ENCODE assay signal across 23 mouse cellular contexts in genomic region chr6:48636515-48636914, GRCm38 (mm10). TPM values are rescaled to one million over a fixed set of nuclear protein-coding genes. Genes with fewer than 3 reads are reported as not detected.
A peak's percentile ranks its signal among the peaks of the same experiment; 100 is the strongest.
DNase-seq lines count a peak whose midpoint lies in the region; ATAC-seq and TF ChIP-seq lines count a peak whose summit lies in the region.
"Had no signal": no experiment of that assay in that cellular context is flagged by ENCODE, and none has a peak within 500 bp of the region (broad histone marks: within the 10 kb centered on the region; RNA-seq: fewer than 3 reads in every experiment).

No protein-coding gene starts in this region.

- DNase-seq in cerebellum, postnatal 25 days = peak; percentile 1 to 2
- DNase-seq in cerebellum, postnatal 10 days = no peak
- peak; percentile 6 for DNase-seq in liver, postnatal 0 days
- DNase-seq in liver = no peak
- DNase-seq in retina, postnatal 1 day = peak; percentile 43
- DNase-seq in kidney, postnatal 4 days = no peak
- DNase-seq in forebrain, postnatal 0 days = no peak
- DNase-seq: cerebellum, adult 11-12 months; liver, embryonic 13.5 days; spleen, adult 18-20 months; thymus, postnatal 14 days had no signal

- H3K9ac ChIP-seq in liver, postnatal 0 days (replicated peaks) = no peak overlapping the region
- no peak overlapping the region for H3K9ac ChIP-seq in heart, embryonic 12.5 days
- H3K9ac ChIP-seq in forebrain, postnatal 0 days = no peak overlapping the region
- H3K9ac ChIP-seq: liver, embryonic 13.5 days; stomach, embryonic 15.5 days had no signal

- no peaks in the 10 kb centered on the region for H3K27me3 ChIP-seq in liver, postnatal 0 days (ENCODE audit: insufficient read depth, low read length)
- H3K27me3 ChIP-seq in heart, embryonic 12.5 days (replicated peaks) = peaks cover 7% of the 10 kb centered on the region; the same call in 1 of the 2 replicates
- no peaks in the 10 kb centered on the region for H3K27me3 ChIP-seq in forebrain, postnatal 0 days (ENCODE audit: insufficient read depth, low read length)
- H3K27me3 ChIP-seq: liver, embryonic 13.5 days; stomach, embryonic 15.5 days had no signal

- no peak overlapping the region for H3K27ac ChIP-seq in liver, postnatal 0 days (ENCODE audit: low read depth)
- 0 out of 2 replicates have a peak overlapping the region, but pooled peaks have one; percentile 2 for H3K27ac ChIP-seq in heart, embryonic 12.5 days (ENCODE audit: poor library complexity, severe bottlenecking)
- H3K27ac ChIP-seq in forebrain, postnatal 0 days (ENCODE audit: low read depth, low read length) = no peak overlapping the region
- H3K27ac ChIP-seq: layer of hippocampus, adult 2 months; liver, embryonic 13.5 days; stomach, embryonic 15.5 days had no signal

- H3K9me3 ChIP-seq in liver, postnatal 0 days (ENCODE audit: low read length) = no peaks in the 10 kb centered on the region
- no peaks in the 10 kb centered on the region for H3K9me3 ChIP-seq in heart, embryonic 12.5 days (replicated peaks)
- no peaks in the 10 kb centered on the region for H3K9me3 ChIP-seq in forebrain, postnatal 0 days (ENCODE audit: low read length)
- H3K9me3 ChIP-seq: liver, embryonic 13.5 days; stomach, embryonic 15.5 days had no signal

- no peak for TF ChIP-seq CTCF in liver, postnatal 0 days (IDR thresholded peaks at IDR 0.05; ENCODE audit: low read depth)
- TF ChIP-seq CTCF in forebrain, postnatal 0 days (IDR thresholded peaks at IDR 0.05; ENCODE audit: low read depth) = no peak

- ATAC-seq in liver, postnatal 0 days = no peak
- no peak for ATAC-seq in heart, embryonic 12.5 days (ENCODE audit: insufficient number of reproducible peaks, low FRiP score)
- ATAC-seq in forebrain, postnatal 0 days = no peak
- ATAC-seq: forebrain, embryonic 14.5 days; intestine, postnatal 0 days; midbrain, embryonic 16.5 days had no signal

- TF ChIP-seq EP300 in liver, postnatal 0 days (IDR thresholded peaks at IDR 0.05; ENCODE audit: low read depth) = no peak

- 76% methylated on average over 6 of the region's 6 CpGs for WGBS in liver, postnatal 0 days (ENCODE audit: insufficient replicate concordance)
- 31% methylated on average over 6 of the region's 6 CpGs for WGBS in heart, embryonic 12.5 days
- 46% methylated on average over 6 of the region's 6 CpGs for WGBS in forebrain, postnatal 0 days

- no peaks in the 10 kb centered on the region for H3K4me1 ChIP-seq in liver, postnatal 0 days (ENCODE audit: insufficient read depth)
- peaks cover 8% of the 10 kb centered on the region for H3K4me1 ChIP-seq in heart, embryonic 12.5 days (replicated peaks)
- no peaks in the 10 kb centered on the region for H3K4me1 ChIP-seq in forebrain, postnatal 0 days (ENCODE audit: insufficient read depth)

- H3K4me3 ChIP-seq in liver, postnatal 0 days (ENCODE audit: low read depth, low read length) = no peak overlapping the region
- no peak overlapping the region for H3K4me3 ChIP-seq in heart, embryonic 12.5 days
- no peak overlapping the region for H3K4me3 ChIP-seq in forebrain, postnatal 0 days (ENCODE audit: low read depth, low read length)
- H3K4me3 ChIP-seq: layer of hippocampus, adult 2 months; liver, embryonic 13.5 days; stomach, embryonic 15.5 days had no signal

- no peak overlapping the region for H3K4me2 ChIP-seq in liver, postnatal 0 days (ENCODE audit: low read depth, low read length)
- H3K4me2 ChIP-seq in heart, embryonic 12.5 days = no peak overlapping the region
- no peak overlapping the region for H3K4me2 ChIP-seq in forebrain, postnatal 0 days (ENCODE audit: low read depth)
- H3K4me2 ChIP-seq: liver, embryonic 13.5 days; stomach, embryonic 15.5 days had no signal

- no peaks in the 10 kb centered on the region for H3K36me3 ChIP-seq in liver, postnatal 0 days (replicated peaks; ENCODE audit: insufficient read depth, low read length)
- H3K36me3 ChIP-seq in heart, embryonic 12.5 days = no peaks in the 10 kb centered on the region
- H3K36me3 ChIP-seq in forebrain, postnatal 0 days (ENCODE audit: insufficient read depth) = 0 out of 2 replicates have a peak, but pooled peaks cover 4% of the 10 kb centered on the region
- H3K36me3 ChIP-seq: liver, embryonic 13.5 days; stomach, embryonic 15.5 days had no signal

RNA-seq across cellular contexts. Expression of gene AI854703, which starts 10.0 kb away (rescaled TPM):
- polyA plus RNA-seq in liver, postnatal 0 days (2015; fragmentation: Nextera tagmentation; extraction: Ambion mirVana) = 0.16 and 0.20 TPM in 2 replicates
- 1.3 TPM in 2 replicates for polyA plus RNA-seq in heart, embryonic 12.5 days (2016; fragmentation: Nextera tagmentation; extraction: Ambion mirVana)
- 24.4 and 24.5 TPM in 2 replicates for total RNA-seq in forebrain, postnatal 0 days (2014; rRNA removed)
- polyA plus RNA-seq in forebrain, postnatal 0 days (2015; fragmentation: Nextera tagmentation; extraction: Ambion mirVana) = 18.5 and 23.8 TPM in 2 replicates
- total RNA-seq: MEL had no signal

RNA-seq across cellular contexts. Expression of gene Gimap8, which starts 10.5 kb away (rescaled TPM):
- 1.1 TPM in 2 replicates for polyA plus RNA-seq in liver, postnatal 0 days (2015; fragmentation: Nextera tagmentation; extraction: Ambion mirVana)
- polyA plus RNA-seq in heart, embryonic 12.5 days (2016; fragmentation: Nextera tagmentation; extraction: Ambion mirVana) = 0.90 and 1.2 TPM in 2 replicates
- total RNA-seq in forebrain, postnatal 0 days (2014; rRNA removed) = 0.69 and 2.2 TPM in 2 replicates
- polyA plus RNA-seq in forebrain, postnatal 0 days (2015; fragmentation: Nextera tagmentation; extraction: Ambion mirVana) = 0.45 and 0.46 TPM in 2 replicates
- total RNA-seq: MEL had no signal

RNA-seq across cellular contexts. Expression of gene Zfp775, which starts 34.7 kb away (rescaled TPM):
- 0.93 and 1.8 TPM in 2 replicates for polyA plus RNA-seq in liver, postnatal 0 days (2015; fragmentation: Nextera tagmentation; extraction: Ambion mirVana)
- 5.6 and 5.8 TPM in 2 replicates for polyA plus RNA-seq in heart, embryonic 12.5 days (2016; fragmentation: Nextera tagmentation; extraction: Ambion mirVana)
- 10.2 and 10.3 TPM in 2 replicates for total RNA-seq in forebrain, postnatal 0 days (2014; rRNA removed)
- 8.9 and 11.5 TPM in 2 replicates for polyA plus RNA-seq in forebrain, postnatal 0 days (2015; fragmentation: Nextera tagmentation; extraction: Ambion mirVana)
- total RNA-seq: MEL had no signal

RNA-seq across cellular contexts. Expression of gene Gimap9, which starts 39.4 kb away (rescaled TPM):
- polyA plus RNA-seq in liver, postnatal 0 days (2015; fragmentation: Nextera tagmentation; extraction: Ambion mirVana) = 10.2 and 10.9 TPM in 2 replicates
- polyA plus RNA-seq in heart, embryonic 12.5 days (2016; fragmentation: Nextera tagmentation; extraction: Ambion mirVana) = 8.7 and 9.4 TPM in 2 replicates
- total RNA-seq in forebrain, postnatal 0 days (2014; rRNA removed) = 1.4 and 1.5 TPM in 2 replicates
- polyA plus RNA-seq in forebrain, postnatal 0 days (2015; fragmentation: Nextera tagmentation; extraction: Ambion mirVana) = 0.79 and 1.3 TPM in 2 replicates

RNA-seq across cellular contexts. Expression of gene Gm44965, which starts 42.8 kb away (rescaled TPM):
- polyA plus RNA-seq in liver, postnatal 0 days (2015; fragmentation: Nextera tagmentation; extraction: Ambion mirVana) = not detected in 2 replicates
- polyA plus RNA-seq in heart, embryonic 12.5 days (2016; fragmentation: Nextera tagmentation; extraction: Ambion mirVana) = not detected in 2 replicates
- total RNA-seq in forebrain, postnatal 0 days (2014; rRNA removed) = not detected in 2 replicates
- 1.2 TPM in 1 of 2 replicates, not detected in the other for polyA plus RNA-seq in forebrain, postnatal 0 days (2015; fragmentation: Nextera tagmentation; extraction: Ambion mirVana)
- total RNA-seq: adrenal gland, adult 18-20 months; layer of hippocampus, adult 2 months; left cerebral cortex, postnatal 36 days; MEL had no signal
- polyA plus RNA-seq: forebrain, embryonic 14.5 days; hindbrain, embryonic 11.5 days; intestine, postnatal 0 days; kidney, embryonic 16.5 days; liver, embryonic 13.5 days; lung, embryonic 16.5 days; midbrain, embryonic 16.5 days; stomach, embryonic 15.5 days had no signal

Comparison
In these comparisons a context has a peak if more than half of its experiments do, and no peak if none do; other contexts are left out.
1. DNase-seq: peak in cerebellum, postnatal 25 days (2 of 2), liver, postnatal 0 days (single experiment) and retina, postnatal 1 day (single experiment); none in cerebellum, postnatal 10 days (0 of 2), liver (single experiment), kidney, postnatal 4 days (0 of 2) and forebrain, postnatal 0 days (single experiment).